Mouse (Mus musculus) stomach, embryonic 14.5 days (tissue): Measurements from ENCODE around the gene Cx3cl1. TPM values are rescaled to one million over a fixed set of nuclear protein-coding genes. Genes with fewer than 3 reads are reported as not detected.

ENCODE experiments used
- ATAC-seq: fragments of 200-750 bp; cut with Nextera tagmentation; 2 replicates; pipeline ENCODE4 v1.8.0; 2017; ENCODE audit warnings: low read depth, moderate TSS enrichment; ENCODE audit not compliant: insufficient number of reproducible peaks, insufficient read depth, low FRiP score
- H3K27ac ChIP-seq: fragments of 300-500 bp; sonication (generic); 2 replicates; pipeline ENCODE4 v1.5.1; 2014; ENCODE audit warnings: mild to moderate bottlenecking, low read length, moderate library complexity, mixed read lengths
- H3K27me3 ChIP-seq: fragments of 300-500 bp; sonication (generic); 2 replicates; pipeline ENCODE4 v1.6.1; 2014; ENCODE audit warnings: low read length, control low read depth, mixed read lengths; ENCODE audit not compliant: control insufficient read depth, insufficient read depth
- H3K36me3 ChIP-seq: fragments of 300-500 bp; sonication (generic); 2 replicates; pipeline ENCODE4 v1.6.1; 2014; ENCODE audit warnings: mild to moderate bottlenecking, control low read depth, low read length, moderate library complexity, mixed read lengths; ENCODE audit not compliant: control insufficient read depth, insufficient read depth
- H3K4me1 ChIP-seq: fragments of 300-500 bp; sonication (generic); 2 replicates; pipeline ENCODE4 v1.6.1; 2014; ENCODE audit warnings: low read length, control low read depth, mixed read lengths; ENCODE audit not compliant: control insufficient read depth, insufficient read depth
- H3K4me2 ChIP-seq: fragments of 300-500 bp; sonication (generic); replicated peaks from 2 replicates; pipeline ENCODE4 v1.6.1; 2014; ENCODE audit warnings: low read depth, low read length, control low read depth
- H3K4me3 ChIP-seq: fragments of 300-500 bp; sonication (generic); 2 replicates; pipeline ENCODE4 v1.5.1; 2014; ENCODE audit warnings: low read depth, low read length, control low read depth
- H3K9ac ChIP-seq: fragments of 300-500 bp; sonication (generic); replicated peaks from 2 replicates; pipeline ENCODE4 v1.6.1; 2014; ENCODE audit warnings: low read depth, mild to moderate bottlenecking, control low read depth, low read length, moderate library complexity, mixed read lengths
- H3K9me3 ChIP-seq: fragments of 300-500 bp; sonication (generic); 2 replicates; pipeline ENCODE4 v1.6.1; 2016; ENCODE audit warnings: low read depth, low read length, control low read depth; ENCODE audit not compliant: control insufficient read depth
- WGBS: fragments of 180-500 bp; shearing (Covaris S2); extraction: QIAGEN DNeasy Blood & Tissue Kit; methylation state at CpG from one replicate; pipeline ENCODE4 v1.1.7; 2014; 5-methylcytosine and 5-hydroxymethylcytosine counted together
- polyA plus RNA-seq: library from polyadenylated mRNA; unstranded; fragments of >200 nt; fragmentation: Nextera tagmentation; extraction: Ambion mirVana; gene quantifications from 2 replicates; pipeline ENCODE4 v1.2.1, GENCODE M21; 2014

Cx3cl1 gene
- 7.4 and 11.1 TPM in 2 replicates for polyA plus RNA-seq

GRCm38 (mm10) chr8:94771941-94772670, at the start of gene Cx3cl1:
TSS of gene Cx3cl1 (plus strand) at chr8:94772009.
- Histone ChIP-seq H3K9me3 (no peaks in the 10 kb centered on the region), H3K4me1 (peaks cover 10% of the 10 kb centered on the region; the same call in 1 of the 2 replicates), H3K9ac (peak within 1 kb of the TSS; percentile 22; the same call in 1 of the 2 replicates), H3K27ac (no peak within 1 kb of the TSS), H3K4me2 (peak within 1 kb of the TSS; percentile 84), H3K4me3 (peak within 1 kb of the TSS; percentile 47), H3K36me3 (no peaks in the 10 kb centered on the region), H3K27me3 (peaks cover 16% of the 10 kb centered on the region)
- ATAC-seq: peak; percentile 75
- WGBS: under 1% methylated on average over 38 of the region's 38 CpGs

GRCm38 (mm10) chr8:94725998-94726397, 45.8 kb upstream of the Cx3cl1 start:
- H3K4me2 ChIP-seq: no peak overlapping the region
- WGBS: 82% methylated on average over 5 of the region's 5 CpGs
- H3K9ac ChIP-seq: no peak overlapping the region
- no peaks in the 10 kb centered on the region for H3K27me3 ChIP-seq
- no peaks in the 10 kb centered on the region for H3K36me3 ChIP-seq
- ATAC-seq: no peak
- no peak overlapping the region for H3K4me3 ChIP-seq
- H3K4me1 ChIP-seq: no peaks in the 10 kb centered on the region
- no peak overlapping the region for H3K27ac ChIP-seq
- H3K9me3 ChIP-seq: 0 out of 2 replicates have a peak, but pooled peaks cover 2% of the 10 kb centered on the region

DNA sequence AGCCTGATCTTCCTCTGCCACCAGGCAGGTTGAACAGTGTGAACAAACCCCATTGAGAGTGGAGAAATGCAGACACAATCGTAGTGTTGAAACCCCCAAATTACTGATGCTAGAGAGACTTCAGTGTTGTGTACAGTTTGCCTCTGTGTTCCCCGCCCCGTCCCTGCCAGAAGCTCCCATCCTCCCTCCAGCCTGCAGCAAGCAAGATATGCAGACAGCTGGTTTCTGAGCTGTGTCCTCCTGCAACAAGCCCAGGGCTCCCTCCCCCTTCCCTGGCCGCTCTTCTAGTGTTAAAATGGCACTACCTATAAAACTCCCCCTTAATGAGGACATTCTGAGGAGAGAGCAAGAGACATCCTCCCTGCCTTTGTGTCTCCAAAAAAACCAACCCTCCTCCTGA, 42.5 kb upstream of the Cx3cl1 start:
- no peaks in the 10 kb centered on the region for H3K27me3 ChIP-seq
- H3K4me3 ChIP-seq: no peak overlapping the region
- 52% methylated on average over 4 of the region's 4 CpGs for whole genome bisulfite sequencing
- no peak for ATAC-seq
- peak overlapping the region; percentile 30; the same call in 1 of the 2 replicates for H3K27ac ChIP-seq
- H3K4me1 ChIP-seq: no peaks in the 10 kb centered on the region
- no peak overlapping the region for H3K4me2 ChIP-seq
- H3K9ac ChIP-seq: no peak overlapping the region
- H3K36me3 ChIP-seq: no peaks in the 10 kb centered on the region
- H3K9me3 ChIP-seq: 0 out of 2 replicates have a peak, but pooled peaks cover 2% of the 10 kb centered on the region

DNA sequence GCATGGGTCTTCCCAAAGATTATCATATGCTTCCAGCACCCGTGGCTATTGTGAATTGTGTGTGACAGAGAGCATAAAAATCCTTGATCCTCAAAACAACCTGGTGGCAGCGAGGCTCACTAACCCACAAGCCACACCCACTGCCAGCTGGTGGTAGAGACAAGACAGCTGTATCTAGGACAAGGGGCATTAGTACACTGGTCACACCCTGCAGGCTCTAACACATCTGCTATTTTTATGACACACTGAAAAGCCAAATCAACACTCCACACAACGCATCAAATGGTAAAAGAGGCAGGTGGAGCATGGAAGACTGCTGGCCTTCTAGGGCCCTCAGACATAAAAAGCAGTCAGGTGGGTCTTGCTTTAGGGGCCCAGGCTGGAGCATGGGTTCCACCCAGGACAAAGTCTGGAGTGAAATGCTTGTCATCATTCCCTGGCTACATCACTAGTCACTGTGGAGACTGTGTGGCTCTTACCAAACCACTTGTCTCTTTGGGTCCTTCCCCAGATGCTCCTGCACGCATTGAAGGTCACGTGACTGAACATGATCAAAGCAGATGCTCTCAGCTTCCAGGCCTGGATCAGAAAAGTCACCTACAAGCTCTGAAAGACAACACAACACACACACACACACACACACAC, 37.9 kb upstream of the Cx3cl1 start:
- H3K27ac ChIP-seq: no peak overlapping the region
- H3K9me3 ChIP-seq: no peaks in the 10 kb centered on the region
- H3K36me3 ChIP-seq: no peaks in the 10 kb centered on the region
- no peak overlapping the region for H3K4me2 ChIP-seq
- no peak overlapping the region for H3K4me3 ChIP-seq
- H3K4me1 ChIP-seq: no peaks in the 10 kb centered on the region
- H3K27me3 ChIP-seq: no peaks in the 10 kb centered on the region
- H3K9ac ChIP-seq: no peak overlapping the region
- peak; percentile 75; the same call in 1 of the 2 replicates for ATAC-seq
- WGBS: 67% methylated on average over 5 of the region's 5 CpGs

GRCm38 (mm10) chr8:94734735-94735350, 37.0 kb upstream of the Cx3cl1 start:
- H3K9ac ChIP-seq: no peak overlapping the region
- ATAC-seq: no peak
- H3K9me3 ChIP-seq: no peaks in the 10 kb centered on the region
- whole genome bisulfite sequencing: 77% methylated on average over 7 of the region's 7 CpGs
- no peaks in the 10 kb centered on the region for H3K36me3 ChIP-seq
- H3K4me2 ChIP-seq: no peak overlapping the region
- H3K4me1 ChIP-seq: no peaks in the 10 kb centered on the region
- H3K27ac ChIP-seq: no peak overlapping the region
- H3K4me3 ChIP-seq: no peak overlapping the region
- H3K27me3 ChIP-seq: no peaks in the 10 kb centered on the region

DNA sequence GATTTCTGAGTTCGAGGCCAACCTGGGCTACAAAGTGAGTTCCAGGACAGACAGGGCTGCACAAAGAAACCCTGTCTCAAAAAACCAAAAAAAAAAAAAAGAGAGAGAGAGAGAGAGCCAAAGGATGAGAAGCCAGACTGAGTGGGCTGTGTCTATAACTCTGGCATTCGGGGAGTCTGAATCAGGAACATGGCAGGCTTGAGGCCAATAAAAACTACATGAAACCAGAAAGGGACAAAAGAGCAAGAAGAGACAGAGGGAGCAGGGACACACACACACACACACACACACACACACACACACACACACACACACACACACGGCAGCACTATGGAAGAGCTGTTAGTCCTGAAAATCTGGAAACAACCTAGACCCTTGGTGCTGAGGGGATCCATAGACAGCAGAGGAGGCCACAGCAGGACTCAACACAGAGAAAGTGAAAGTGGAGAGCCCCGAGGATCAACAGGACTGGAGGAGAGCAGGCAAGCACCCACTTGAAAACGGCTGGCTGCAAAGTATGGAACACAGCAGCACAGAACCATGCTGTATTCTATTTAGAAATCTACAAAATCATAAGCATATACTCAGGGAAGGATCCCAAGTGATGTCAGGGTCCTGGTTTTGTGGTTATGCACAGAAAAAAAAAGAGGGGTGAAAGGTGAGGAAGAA, 36.2 kb upstream of the Cx3cl1 start:
- WGBS: 52% methylated on average over 5 of the region's 5 CpGs
- Histone ChIP-seq H3K9ac (no peak overlapping the region), H3K4me2 (no peak overlapping the region)

DNA sequence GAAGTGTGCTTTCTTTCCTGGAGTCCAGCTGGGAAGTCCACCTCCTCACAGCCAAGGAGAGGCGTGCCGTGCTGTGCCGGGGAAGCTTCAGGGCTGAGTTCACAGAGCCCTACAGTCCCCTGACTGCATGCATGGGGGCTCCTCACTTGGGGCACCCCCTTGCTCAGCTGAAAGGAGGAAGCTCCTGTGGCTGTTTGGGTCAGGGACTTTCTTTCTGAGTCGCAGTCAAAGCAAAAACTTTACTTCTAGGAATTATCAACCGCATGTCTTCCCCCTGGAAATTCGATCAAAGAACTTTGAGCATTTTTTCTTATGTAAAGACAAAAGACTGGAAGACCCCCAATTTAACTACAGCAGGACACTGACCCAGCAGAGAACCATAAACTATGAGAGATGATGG, 32.0 kb upstream of the Cx3cl1 start:
- Histone ChIP-seq H3K27me3 (no peaks in the 10 kb centered on the region), H3K4me2 (no peak overlapping the region), H3K36me3 (no peaks in the 10 kb centered on the region), H3K27ac (no peak overlapping the region), H3K4me3 (no peak overlapping the region), H3K4me1 (no peaks in the 10 kb centered on the region), H3K9ac (no peak overlapping the region), H3K9me3 (no peaks in the 10 kb centered on the region)
- no peak for ATAC-seq
- 84% methylated on average over 6 of the region's 6 CpGs for WGBS

More for the DNA sequence above, 36.2 kb upstream of the Cx3cl1 start:
- Histone ChIP-seq H3K36me3 (no peaks in the 10 kb centered on the region), H3K27me3 (no peaks in the 10 kb centered on the region), H3K27ac (no peak overlapping the region), H3K4me1 (no peaks in the 10 kb centered on the region), H3K4me3 (no peak overlapping the region), H3K9me3 (no peaks in the 10 kb centered on the region)
- ATAC-seq: no peak

GRCm38 (mm10) chr8:94740591-94740990, 31.2 kb upstream of the Cx3cl1 start:
- no peak for ATAC-seq
- 89% methylated on average over 3 of the region's 3 CpGs for WGBS

More at GRCm38 (mm10) chr8:94740591-94740990, 31.2 kb upstream of the Cx3cl1 start:
- H3K4me2 ChIP-seq: no peak overlapping the region
- no peaks in the 10 kb centered on the region for H3K36me3 ChIP-seq
- no peaks in the 10 kb centered on the region for H3K27me3 ChIP-seq
- no peak overlapping the region for H3K4me3 ChIP-seq
- H3K27ac ChIP-seq: no peak overlapping the region
- H3K9ac ChIP-seq: no peak overlapping the region
- H3K4me1 ChIP-seq: no peaks in the 10 kb centered on the region
- no peaks in the 10 kb centered on the region for H3K9me3 ChIP-seq
